Comparison of ENCODE assay signal across 25 mouse cellular contexts in genomic region chr1:101272365-101272764, GRCm38 (mm10).
DNase-seq lines count a peak whose midpoint lies in the region; ATAC-seq and TF ChIP-seq lines count a peak whose summit lies in the region.
"Had no signal": no experiment of that assay in that cellular context is flagged by ENCODE, and none has a peak within 500 bp of the region (broad histone marks: within the 10 kb centered on the region; RNA-seq: fewer than 3 reads in every experiment).

No protein-coding gene starts in this region.

- DNase-seq in cerebellum, postnatal 4 days (ENCODE audit: low spot score in 2 of 2) = no peak
- peak in 1 of 2 experiments; percentile 42 for DNase-seq in layer of hippocampus, adult 2 months (ENCODE audit: low spot score in 2 of 2)
- no peak for DNase-seq in layer of hippocampus, adult 11-12 months (ENCODE audit: low spot score)
- peak; percentile 16 for DNase-seq in cerebellum, adult 11-12 months
- DNase-seq in cerebellum, adult 9-10 months = peak; percentile 80
- no peak for DNase-seq in MN1 (ENCODE audit: low spot score)
- DNase-seq: adrenal gland, postnatal 10 days; adrenal gland, postnatal 36 days; gastrocnemius, adult 2 months; gastrocnemius, postnatal 14 days; heart, adult 18-20 months; heart, postnatal 10 days; heart, postnatal 36 days; kidney, adult 18-20 months; kidney, adult 9 months had no signal

- H3K4me3 ChIP-seq in layer of hippocampus, adult 2 months = no peak overlapping the region
- no peak overlapping the region for H3K4me3 ChIP-seq in forebrain, embryonic 15.5 days
- H3K4me3 ChIP-seq: forebrain, embryonic 10.5 days; gastrocnemius, adult 2 months; heart, embryonic 12.5 days; heart, embryonic 15.5 days; hindbrain, embryonic 10.5 days; hindbrain, embryonic 15.5 days; intestine, embryonic 15.5 days had no signal

- H3K36me3 ChIP-seq in forebrain, embryonic 15.5 days = no peaks in the 10 kb centered on the region
- H3K36me3 ChIP-seq: forebrain, embryonic 10.5 days; heart, embryonic 12.5 days; heart, embryonic 15.5 days; hindbrain, embryonic 10.5 days; hindbrain, embryonic 15.5 days; intestine, embryonic 15.5 days had no signal

- ATAC-seq in cerebellum, adult (ENCODE audit: insufficient number of reproducible peaks, low FRiP score, low TSS enrichment) = peak; percentile 92
- no peak for ATAC-seq in forebrain, embryonic 15.5 days (replicated peaks)
- ATAC-seq: forebrain, embryonic 14.5 days; intestine, embryonic 15.5 days; Patski had no signal

- TF ChIP-seq CTCF in layer of hippocampus, adult 2 months (conservative IDR thresholded peaks at IDR 0.05) = no peak

- H3K27me3 ChIP-seq in forebrain, embryonic 15.5 days = no peaks in the 10 kb centered on the region
- H3K27me3 ChIP-seq: heart, embryonic 12.5 days; heart, embryonic 15.5 days; hindbrain, embryonic 15.5 days; intestine, embryonic 15.5 days; Patski had no signal

- no peaks in the 10 kb centered on the region for H3K9me3 ChIP-seq in forebrain, embryonic 15.5 days
- H3K9me3 ChIP-seq: forebrain, embryonic 10.5 days; heart, embryonic 12.5 days; heart, embryonic 15.5 days; hindbrain, embryonic 10.5 days; hindbrain, embryonic 15.5 days; intestine, embryonic 15.5 days had no signal

- H3K27ac ChIP-seq in layer of hippocampus, adult 2 months = peak overlapping the region; percentile 86
- H3K27ac ChIP-seq in forebrain, embryonic 15.5 days (replicated peaks) = no peak overlapping the region
- H3K27ac ChIP-seq: forebrain, embryonic 10.5 days; gastrocnemius, adult 2 months; heart, embryonic 15.5 days; hindbrain, embryonic 10.5 days; hindbrain, embryonic 15.5 days; intestine, embryonic 15.5 days had no signal

- H3K4me2 ChIP-seq in forebrain, embryonic 15.5 days (replicated peaks) = no peak overlapping the region
- H3K4me2 ChIP-seq: heart, embryonic 12.5 days; heart, embryonic 15.5 days; hindbrain, embryonic 15.5 days; intestine, embryonic 15.5 days had no signal

- no peak overlapping the region for H3K9ac ChIP-seq in forebrain, embryonic 15.5 days (replicated peaks)
- H3K9ac ChIP-seq: heart, embryonic 12.5 days; heart, embryonic 15.5 days; hindbrain, embryonic 15.5 days; intestine, embryonic 15.5 days had no signal

- no peaks in the 10 kb centered on the region for H3K4me1 ChIP-seq in forebrain, embryonic 15.5 days
- H3K4me1 ChIP-seq: forebrain, embryonic 10.5 days; heart, embryonic 12.5 days; heart, embryonic 15.5 days; hindbrain, embryonic 10.5 days; hindbrain, embryonic 15.5 days; intestine, embryonic 15.5 days had no signal

Comparison
In these comparisons a context has a peak if more than half of its experiments do, and no peak if none do; other contexts are left out.
1. DNase-seq: peak in cerebellum, adult 11-12 months (single experiment) and cerebellum, adult 9-10 months (single experiment); none in cerebellum, postnatal 4 days (0 of 2), layer of hippocampus, adult 11-12 months (single experiment) and MN1 (single experiment).